Mouse (Mus musculus) E14TG2a.4 (cell line): ENCODE measurements around the gene Zfp229.

Source experiments
- CTCF ChIP-seq: conservative IDR thresholded peaks from 2 replicates; pipeline ENCODE4 v1.5.1; 2014; ENCODE audit warnings: low read length
- NANOG ChIP-seq: IDR thresholded peaks from 2 replicates; pipeline ENCODE4 v1.6.1; 2014; ENCODE audit warnings: borderline replicate concordance, low read length, mixed read lengths
- POU5F1 ChIP-seq: IDR thresholded peaks from 2 replicates; pipeline ENCODE4 v1.6.1; 2014; ENCODE audit warnings: low read length, borderline replicate concordance

GRCm38 (mm10) chr17:21693342-21693741, 37.3 kb upstream of the Zfp229 start:
- TF ChIP-seq CTCF: no peak
- no peak for TF ChIP-seq POU5F1
- TF ChIP-seq NANOG: no peak
